Mouse (Mus musculus) megakaryocyte, embryonic 14.5 days (primary cell): ENCODE data around the gene Nrxn2. TPM values are rescaled to one million over a fixed set of nuclear protein-coding genes. Genes with fewer than 3 reads are reported as not detected.

Source experiments
- H3K27me3 ChIP-seq: replicated peaks from 2 replicates; pipeline ENCODE3; 2012; ENCODE audit warnings: inconsistent platforms
- H3K36me3 ChIP-seq: replicated peaks from 2 replicates; pipeline ENCODE3; 2012; ENCODE audit warnings: low read length, inconsistent platforms, mixed read lengths
- H3K4me1 ChIP-seq: 2 replicates; pipeline ENCODE4 v1.6.1; 2012; ENCODE audit warnings: inconsistent platforms
- H3K4me3 ChIP-seq: replicated peaks from 2 replicates; pipeline ENCODE3; 2012; ENCODE audit warnings: moderate library complexity, mild to moderate bottlenecking, inconsistent platforms
- H3K9me3 ChIP-seq: 2 replicates; pipeline ENCODE4 v1.6.1; 2012; ENCODE audit warnings: inconsistent platforms
- FLI1 ChIP-seq: IDR thresholded peaks from 2 replicates; pipeline ENCODE4 v1.6.1; 2012; ENCODE audit warnings: low read length, inconsistent platforms, mixed read lengths
- GATA1 ChIP-seq: IDR thresholded peaks from 3 replicates; pipeline ENCODE4 v1.6.1; 2012; ENCODE audit warnings: mixed read lengths, low read length, inconsistent platforms, borderline replicate concordance
- polyA plus RNA-seq: library from polyadenylated mRNA; stranded (reverse); fragments of >175 nt; gene quantifications from 2 replicates; pipeline ENCODE4 v1.2.3, GENCODE M21; 2012; ENCODE audit warnings: low replicate concordance; ENCODE audit not compliant: insufficient read depth

Nrxn2 gene
- polyA plus RNA-seq, 1 experiment = 0.62 TPM

GRCm38 (mm10) chr19:6416124-6416770 is 2.3 kb upstream of the Nrxn2 start:
- Histone ChIP-seq H3K9me3 (no peaks in the 10 kb centered on the region), H3K4me3 (no peak overlapping the region), H3K36me3 (peaks cover 55% of the 10 kb centered on the region), H3K27me3 (peaks cover 63% of the 10 kb centered on the region), H3K4me1 (peaks cover 72% of the 10 kb centered on the region)
- TF ChIP-seq GATA1 (no peak), FLI1 (no peak)

GRCm38 (mm10) chr19:6416894-6417761 is 1.4 kb upstream of the Nrxn2 start:
- Histone ChIP-seq H3K4me1 (peaks cover 72% of the 10 kb centered on the region), H3K36me3 (peaks cover 46% of the 10 kb centered on the region), H3K4me3 (no peak overlapping the region), H3K27me3 (peaks cover 71% of the 10 kb centered on the region), H3K9me3 (no peaks in the 10 kb centered on the region)
- TF ChIP-seq GATA1 (no peak), FLI1 (no peak)

- Histone ChIP-seq H3K27me3 (peaks cover 84% of the 10 kb centered on the region), H3K36me3 (peaks cover 26% of the 10 kb centered on the region), H3K9me3 (no peaks in the 10 kb centered on the region), H3K4me3 (no peak overlapping the region), H3K4me1 (peaks cover 55% of the 10 kb centered on the region)
- TF ChIP-seq GATA1 (no peak), FLI1 (no peak)
Observed at GRCm38 (mm10) chr19:6418984-6419692, 607 bp downstream of the Nrxn2 start.

GRCm38 (mm10) chr19:6419805-6420310 is 1.3 kb downstream of the Nrxn2 start:
- no peaks in the 10 kb centered on the region for H3K9me3 ChIP-seq
- peaks cover 19% of the 10 kb centered on the region for H3K36me3 ChIP-seq
- H3K4me3 ChIP-seq = no peak overlapping the region
- no peak for TF ChIP-seq GATA1
- TF ChIP-seq FLI1 = no peak
- H3K27me3 ChIP-seq = peaks cover 91% of the 10 kb centered on the region
- H3K4me1 ChIP-seq = peaks cover 51% of the 10 kb centered on the region

- TF ChIP-seq GATA1 (no peak), FLI1 (no peak)
- H3K4me1 ChIP-seq = peaks cover 44% of the 10 kb centered on the region
- peaks cover 11% of the 10 kb centered on the region for H3K36me3 ChIP-seq
- H3K9me3 ChIP-seq = no peaks in the 10 kb centered on the region
- H3K4me3 ChIP-seq = peak overlapping the region; percentile 28
- H3K27me3 ChIP-seq = peaks cover 99% of the 10 kb centered on the region
Observed at GRCm38 (mm10) chr19:6420481-6421210, 2.1 kb downstream of the Nrxn2 start.

GRCm38 (mm10) chr19:6421211-6421590 is 2.7 kb downstream of the Nrxn2 start:
- H3K27me3 ChIP-seq = peaks cover 99% of the 10 kb centered on the region
- H3K36me3 ChIP-seq = peaks cover 5% of the 10 kb centered on the region
- no peak overlapping the region for H3K4me3 ChIP-seq
- TF ChIP-seq GATA1 (no peak), FLI1 (no peak)
- H3K4me1 ChIP-seq = peaks cover 38% of the 10 kb centered on the region
- H3K9me3 ChIP-seq = no peaks in the 10 kb centered on the region

GRCm38 (mm10) chr19:6422014-6422413 is 3.5 kb downstream of the Nrxn2 start:
- H3K4me3 ChIP-seq = no peak overlapping the region
- H3K4me1 ChIP-seq = peaks cover 30% of the 10 kb centered on the region
- H3K36me3 ChIP-seq = no peaks in the 10 kb centered on the region
- H3K9me3 ChIP-seq = no peaks in the 10 kb centered on the region
- H3K27me3 ChIP-seq = peaks cover 99% of the 10 kb centered on the region
- TF ChIP-seq GATA1 = no peak
- no peak for TF ChIP-seq FLI1

GRCm38 (mm10) chr19:6423241-6423640 is 4.7 kb downstream of the Nrxn2 start:
- Histone ChIP-seq H3K27me3 (peaks cover 99% of the 10 kb centered on the region), H3K9me3 (0 out of 2 replicates have a peak, but pooled peaks cover 3% of the 10 kb centered on the region), H3K4me1 (peaks cover 30% of the 10 kb centered on the region), H3K36me3 (no peaks in the 10 kb centered on the region), H3K4me3 (no peak overlapping the region)
- TF ChIP-seq GATA1 (no peak), FLI1 (no peak)
